ENCODE assay signal across 11 mouse cellular contexts in genomic region chr3:96496216-96496615, GRCm38 (mm10). TPM values are rescaled to one million over a fixed set of nuclear protein-coding genes. Genes with fewer than 3 reads are reported as not detected.
DNase-seq lines count a peak whose midpoint lies in the region; ATAC-seq and TF ChIP-seq lines count a peak whose summit lies in the region.
"Had no signal": no experiment of that assay in that cellular context is flagged by ENCODE, and none has a peak within 500 bp of the region (broad histone marks: within the 10 kb centered on the region; RNA-seq: fewer than 3 reads in every experiment).

No protein-coding gene starts in this region.

- H3K27me3 ChIP-seq in forebrain, embryonic 12.5 days: peaks cover 8% of the 10 kb centered on the region; the same call in 1 of the 2 replicates
- H3K27me3 ChIP-seq in forebrain, embryonic 14.5 days (replicated peaks; ENCODE audit: control insufficient read depth, insufficient read depth, low read length): no peaks in the 10 kb centered on the region
- no peaks in the 10 kb centered on the region for H3K27me3 ChIP-seq in liver, adult 2 months (ENCODE audit: control insufficient read depth, insufficient read depth, low read length)
- H3K27me3 ChIP-seq in forebrain, embryonic 13.5 days: no peaks in the 10 kb centered on the region
- H3K27me3 ChIP-seq in liver, postnatal 0 days (ENCODE audit: insufficient read depth, low read length): no peaks in the 10 kb centered on the region

- TF ChIP-seq EP300 in liver, postnatal 0 days (IDR thresholded peaks at IDR 0.05; ENCODE audit: low read depth): no peak

- no peak overlapping the region for H3K9ac ChIP-seq in forebrain, embryonic 12.5 days
- no peak overlapping the region for H3K9ac ChIP-seq in forebrain, embryonic 14.5 days (ENCODE audit: low read length)
- H3K9ac ChIP-seq in liver, adult 2 months (ENCODE audit: low read depth, low read length): peak overlapping the region; percentile 39; the same call in 1 of the 2 replicates
- no peak overlapping the region for H3K9ac ChIP-seq in forebrain, embryonic 13.5 days
- H3K9ac ChIP-seq in liver, postnatal 0 days (replicated peaks): no peak overlapping the region; the same call in 1 of the 2 replicates

- TF ChIP-seq CTCF in liver, adult 2 months (IDR thresholded peaks at IDR 0.05; ENCODE audit: low read depth, low read length): no peak
- no peak for TF ChIP-seq CTCF in liver, postnatal 0 days (IDR thresholded peaks at IDR 0.05; ENCODE audit: low read depth)

- H3K36me3 ChIP-seq in forebrain, embryonic 12.5 days (replicated peaks): no peaks in the 10 kb centered on the region
- no peaks in the 10 kb centered on the region for H3K36me3 ChIP-seq in forebrain, embryonic 14.5 days (ENCODE audit: control insufficient read depth, insufficient read depth, low read length)
- H3K36me3 ChIP-seq in liver, adult 2 months (ENCODE audit: control insufficient read depth, insufficient read depth, low read length): no peaks in the 10 kb centered on the region
- H3K36me3 ChIP-seq in forebrain, embryonic 13.5 days (ENCODE audit: poor library complexity, severe bottlenecking): no peaks in the 10 kb centered on the region
- H3K36me3 ChIP-seq in liver, postnatal 0 days (replicated peaks; ENCODE audit: insufficient read depth, low read length): no peaks in the 10 kb centered on the region

- H3K27ac ChIP-seq in forebrain, embryonic 12.5 days: no peak overlapping the region
- no peak overlapping the region for H3K27ac ChIP-seq in forebrain, embryonic 14.5 days (ENCODE audit: low read depth, low read length)
- H3K27ac ChIP-seq in liver, adult 2 months (replicated peaks; ENCODE audit: insufficient read depth, low read depth, low read length): peak overlapping the region; percentile 68
- no peak overlapping the region for H3K27ac ChIP-seq in forebrain, embryonic 13.5 days
- H3K27ac ChIP-seq in liver, postnatal 0 days (ENCODE audit: low read depth): no peak overlapping the region
- H3K27ac ChIP-seq: left cerebral cortex, adult 2 months had no signal

- no peaks in the 10 kb centered on the region for H3K9me3 ChIP-seq in forebrain, embryonic 12.5 days
- H3K9me3 ChIP-seq in forebrain, embryonic 14.5 days (replicated peaks; ENCODE audit: control insufficient read depth, low read length): no peaks in the 10 kb centered on the region
- no peaks in the 10 kb centered on the region for H3K9me3 ChIP-seq in forebrain, embryonic 13.5 days (replicated peaks)
- H3K9me3 ChIP-seq in liver, postnatal 0 days (ENCODE audit: low read length): no peaks in the 10 kb centered on the region

- peak overlapping the region; percentile 87 for H3K4me2 ChIP-seq in forebrain, embryonic 12.5 days
- H3K4me2 ChIP-seq in forebrain, embryonic 14.5 days (ENCODE audit: low read length): no peak overlapping the region
- 0 out of 2 replicates have a peak overlapping the region, but pooled peaks have one; percentile 82 for H3K4me2 ChIP-seq in forebrain, embryonic 13.5 days
- H3K4me2 ChIP-seq in liver, postnatal 0 days (ENCODE audit: low read depth, low read length): peak overlapping the region; percentile 78; the same call in 1 of the 2 replicates

- WGBS in forebrain, embryonic 12.5 days: 59% methylated on average over 7 of the region's 7 CpGs
- 54% methylated on average over 7 of the region's 7 CpGs for WGBS in forebrain, embryonic 14.5 days
- WGBS in liver, adult 2 months: 53% methylated on average over 7 of the region's 7 CpGs
- WGBS in forebrain, embryonic 13.5 days: 66% methylated on average over 7 of the region's 7 CpGs
- WGBS in liver, postnatal 0 days (ENCODE audit: insufficient replicate concordance): 67% methylated on average over 7 of the region's 7 CpGs

- DNase-seq in forebrain, embryonic 14.5 days (ENCODE audit: low spot score): no peak
- DNase-seq in liver, adult 2 months (ENCODE audit: extremely low read depth, low read depth, low spot score): peak; percentile 40
- DNase-seq in liver: no peak
- DNase-seq in liver, postnatal 0 days: no peak
- no peak for DNase-seq in ovary, postnatal 36 days (ENCODE audit: low spot score)
- DNase-seq in lung, postnatal 36 days: no peak

- H3K4me1 ChIP-seq in forebrain, embryonic 12.5 days: peaks cover 3% of the 10 kb centered on the region
- no peaks in the 10 kb centered on the region for H3K4me1 ChIP-seq in forebrain, embryonic 14.5 days (ENCODE audit: control insufficient read depth, insufficient read depth, low read length)
- H3K4me1 ChIP-seq in liver, adult 2 months (ENCODE audit: control insufficient read depth, insufficient read depth, low read length): peaks cover 4% of the 10 kb centered on the region
- peaks cover 10% of the 10 kb centered on the region; the same call in 1 of the 2 replicates for H3K4me1 ChIP-seq in forebrain, embryonic 13.5 days
- peaks cover 6% of the 10 kb centered on the region for H3K4me1 ChIP-seq in liver, postnatal 0 days (ENCODE audit: insufficient read depth)

- no peaks in the 10 kb centered on the region for H3K79me2 ChIP-seq in liver, adult 2 months (ENCODE audit: control insufficient read depth, insufficient read depth, low read length)

- no peak overlapping the region for H3K4me3 ChIP-seq in forebrain, embryonic 12.5 days (replicated peaks)
- no peak overlapping the region for H3K4me3 ChIP-seq in forebrain, embryonic 14.5 days (ENCODE audit: low read depth, low read length)
- no peak overlapping the region; the same call in 1 of the 2 replicates for H3K4me3 ChIP-seq in liver, adult 2 months (ENCODE audit: insufficient read depth, low read depth, low read length)
- H3K4me3 ChIP-seq in forebrain, embryonic 13.5 days: no peak overlapping the region
- no peak overlapping the region for H3K4me3 ChIP-seq in liver, postnatal 0 days (ENCODE audit: low read depth, low read length)

- no peak for ATAC-seq in forebrain, embryonic 12.5 days (ENCODE audit: low FRiP score)
- no peak for ATAC-seq in forebrain, embryonic 14.5 days
- ATAC-seq in forebrain, embryonic 13.5 days: no peak
- no peak for ATAC-seq in liver, postnatal 0 days

- TF ChIP-seq POLR2A in liver, adult 2 months (IDR thresholded peaks at IDR 0.05; ENCODE audit: extremely low read depth, insufficient read depth, low read length): no peak

RNA-seq across cellular contexts. Expression of gene Hfe2, which starts 28.8 kb away (rescaled TPM):
- 0.54 and 0.84 TPM in 2 replicates for polyA plus RNA-seq in forebrain, embryonic 12.5 days (2016; fragmentation: Nextera tagmentation; extraction: Ambion mirVana)
- 0.41 and 0.52 TPM in 2 replicates for polyA plus RNA-seq in forebrain, embryonic 14.5 days (2014; fragmentation: Nextera tagmentation; extraction: Ambion mirVana)
- total RNA-seq in liver, adult 2 months (2014; rRNA removed): 29.6 and 36.4 TPM in 2 replicates
- polyA plus RNA-seq in liver, adult 2 months (2012; rRNA removed): 93.8 and 98.4 TPM in 2 replicates
- polyA plus RNA-seq in forebrain, embryonic 13.5 days (2015; fragmentation: Nextera tagmentation; extraction: Ambion mirVana): 0.25 and 0.36 TPM in 2 replicates
- 19.2 and 21.8 TPM in 2 replicates for polyA plus RNA-seq in liver, postnatal 0 days (2015; fragmentation: Nextera tagmentation; extraction: Ambion mirVana)
- total RNA-seq: common myeloid progenitor, adult 5-6 weeks had no signal

RNA-seq across cellular contexts. Expression of gene BC107364, which starts 44.1 kb away (rescaled TPM):
- not detected in 2 replicates for polyA plus RNA-seq in forebrain, embryonic 12.5 days (2016; fragmentation: Nextera tagmentation; extraction: Ambion mirVana)
- polyA plus RNA-seq in forebrain, embryonic 14.5 days (2014; fragmentation: Nextera tagmentation; extraction: Ambion mirVana): not detected in 2 replicates
- total RNA-seq in liver, adult 2 months (2014; rRNA removed): not detected in 2 replicates
- not detected in 2 replicates for polyA plus RNA-seq in liver, adult 2 months (2012; rRNA removed)
- polyA plus RNA-seq in forebrain, embryonic 13.5 days (2015; fragmentation: Nextera tagmentation; extraction: Ambion mirVana): not detected in 2 replicates
- polyA plus RNA-seq in liver, postnatal 0 days (2015; fragmentation: Nextera tagmentation; extraction: Ambion mirVana): not detected in 2 replicates
- total RNA-seq: common myeloid progenitor, adult 5-6 weeks; left cerebral cortex, adult 2 months had no signal
- polyA plus RNA-seq: C2C12 had no signal

Comparison
In these comparisons a context has a peak if more than half of its experiments do, and no peak if none do; other contexts are left out.
1. RNA of gene Hfe2, which starts 28.8 kb away (polyA plus RNA-seq): 93.8 to 98.4 TPM in liver, adult 2 months and 19.2 to 21.8 TPM in liver, postnatal 0 days; 0.54 to 0.84 TPM in forebrain, embryonic 12.5 days, 0.41 to 0.52 TPM in forebrain, embryonic 14.5 days and 0.25 to 0.36 TPM in forebrain, embryonic 13.5 days; every median in the first group is over 10 times any median in the second.